Mouse (Mus musculus): Measurements from ENCODE around the gene Nlk. TPM values are rescaled to one million over a fixed set of nuclear protein-coding genes. Genes with fewer than 3 reads are reported as not detected.

Gene Nlk
- total RNA-seq, 2 experiments from 2014 or later = 36.9 to 41.9 TPM

Other genes starting within 250 kb of the Nlk start
- gene Slc46a1, start 231.7 kb downstream of the Nlk start, total RNA-seq (2021) = 10 to 100 TPM; 10.7 to 13.0 TPM
- 10 to 100 TPM; 55.9 to 59.0 TPM for gene Sarm1, start 199.6 kb downstream of the Nlk start, total RNA-seq (2021)
- 10 to 100 TPM; 65.7 to 66.3 TPM for gene Vtn, start 198.3 kb downstream of the Nlk start, total RNA-seq (2021)
- gene Sebox, start 193.9 kb downstream of the Nlk start, total RNA-seq (2021) = 1 to 10 TPM; 2.4 to 3.1 TPM
- gene Tmem199, start 185.2 kb downstream of the Nlk start, total RNA-seq (2021) = 10 to 100 TPM; 34.2 to 40.6 TPM
- gene Poldip2, start 185.2 kb downstream of the Nlk start, total RNA-seq (2021) = 100 to 1,000 TPM; 116 to 126 TPM
- gene Tnfaip1, start 161.0 kb downstream of the Nlk start, total RNA-seq (2021) = 10 to 100 TPM; 46.3 to 47.5 TPM
- gene Ift20, start 161.0 kb downstream of the Nlk start, total RNA-seq (2021) = 10 to 100 TPM; 74.0 to 76.6 TPM
- gene Tmem97, start 146.6 kb downstream of the Nlk start, total RNA-seq (2021) = 10 to 100 TPM; 21.7 to 22.8 TPM
- gene Ccnq, start 54.4 kb upstream of the Nlk start, total RNA-seq (2021) = 10 to 100 TPM; 16.2 to 19.4 TPM
- gene Lyrm9, start 129.2 kb upstream of the Nlk start, total RNA-seq (2021) = 10 to 100 TPM; 23.5 to 24.6 TPM
- gene Nos2, start 223.4 kb upstream of the Nlk start, total RNA-seq (2021) = 1 to 10 TPM; 1.5 to 2.3 TPM

All from layer of hippocampus, postnatal 10 days (tissue).